Mouse (Mus musculus) adrenal gland, postnatal 25 days (tissue): Measurements from ENCODE around the gene Acnat2. TPM values are rescaled to one million over a fixed set of nuclear protein-coding genes. Genes with fewer than 3 reads are reported as not detected.
"Not testable (repeated sequence)": the region's sequence is repeated elsewhere in the genome, so short reads cannot be mapped to it uniquely, and the experiment has no call there.

ENCODE experiments used
- DNase-seq: peaks from one replicate; pipeline ENCODE4 v3.0.0; 2021; ENCODE audit warnings: mixed read lengths
- long read RNA-seq: library from polyadenylated mRNA; stranded (forward); transcript quantifications from one replicate; pipeline ENCODE4 v2.0.0, GENCODE M21; 2021
- total RNA-seq: library from RNA; stranded (reverse); gene quantifications from 2 replicates; pipeline ENCODE4 v1.2.3, GENCODE M21; 2021

Acnat2 gene
- not detected in 2 replicates for total RNA-seq
- long read RNA-seq, partial matches to known transcripts: 40 of 58 reads
- long read RNA-seq, other reads (novel, unspliced or antisense): 18 of 58 reads

DNA sequence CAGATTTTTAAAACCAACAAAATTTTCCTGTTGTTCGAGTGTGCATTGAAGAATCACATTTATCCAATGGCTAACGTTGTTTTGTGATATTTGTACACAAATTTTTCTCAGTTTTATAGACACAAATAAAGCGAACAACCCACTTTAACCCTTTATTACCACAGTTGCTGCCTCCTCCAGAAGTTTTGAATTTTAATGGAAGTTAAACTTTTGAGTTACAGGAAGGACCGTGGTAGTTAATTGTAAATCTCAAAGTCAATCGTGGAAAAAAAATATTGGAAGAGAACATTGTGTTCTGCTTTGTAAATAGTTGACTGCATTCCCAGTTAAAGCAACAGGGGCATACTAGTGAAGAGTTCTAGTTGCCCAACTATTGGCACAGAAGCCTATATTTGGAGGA is at the start of gene Acnat2:
Gene Acnat2, minus strand, starts transcription at position 195 of the 400 bp plus-strand sequence.
- not testable (repeated sequence) for DNase-seq

DNA sequence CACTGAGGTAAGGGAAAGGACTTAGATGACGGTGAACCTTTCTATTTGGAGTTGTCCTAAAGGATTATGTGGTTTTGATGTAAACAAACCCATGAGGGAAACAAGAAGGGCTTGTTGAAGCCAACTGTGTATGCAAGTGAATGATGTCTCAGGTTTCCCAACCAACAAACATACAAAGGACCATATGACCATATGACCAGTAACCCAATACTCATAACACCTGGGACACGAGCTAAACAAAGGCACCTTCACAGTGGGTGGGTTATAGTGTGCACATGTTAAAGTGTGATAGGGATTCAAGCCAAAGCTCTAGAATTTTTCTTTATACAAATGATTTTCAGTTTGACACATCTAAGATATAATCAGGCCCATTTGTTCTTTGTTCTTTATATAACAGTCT is 48.2 kb upstream of the Acnat2 start:
- no peak for DNase-seq

GRCm38 (mm10) chr4:49451848-49452551 is 44.0 kb upstream of the Acnat2 start:
- DNase-seq: no peak

GRCm38 (mm10) chr4:49451133-49451847 is 43.3 kb upstream of the Acnat2 start:
- not testable (repeated sequence) for DNase-seq

GRCm38 (mm10) chr4:49436968-49437367 is 29.0 kb upstream of the Acnat2 start:
- not testable (repeated sequence) for DNase-seq

DNA sequence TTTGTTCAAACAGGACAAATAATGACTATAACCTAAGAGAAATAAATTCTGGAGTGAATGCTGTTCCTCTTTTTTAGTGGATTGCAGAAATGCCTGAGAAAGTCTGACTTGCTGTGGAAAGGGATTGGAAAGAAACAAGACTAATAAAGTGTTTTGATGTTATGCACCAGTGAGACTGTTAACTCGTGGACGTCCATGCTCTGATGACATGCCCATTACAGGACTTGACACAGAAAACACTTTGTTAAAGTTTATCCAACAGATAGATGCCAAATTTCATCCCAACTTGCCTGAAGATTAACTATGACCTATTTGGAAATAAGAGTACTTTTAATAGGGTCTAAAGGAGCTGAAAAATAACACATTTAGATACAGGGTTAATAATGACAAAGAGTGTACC is 2.2 kb upstream of the Acnat2 start:
- DNase-seq: not testable (repeated sequence)

GRCm38 (mm10) chr4:49386873-49387272 is 21.1 kb downstream of the Acnat2 start:
- DNase-seq: no peak

DNA sequence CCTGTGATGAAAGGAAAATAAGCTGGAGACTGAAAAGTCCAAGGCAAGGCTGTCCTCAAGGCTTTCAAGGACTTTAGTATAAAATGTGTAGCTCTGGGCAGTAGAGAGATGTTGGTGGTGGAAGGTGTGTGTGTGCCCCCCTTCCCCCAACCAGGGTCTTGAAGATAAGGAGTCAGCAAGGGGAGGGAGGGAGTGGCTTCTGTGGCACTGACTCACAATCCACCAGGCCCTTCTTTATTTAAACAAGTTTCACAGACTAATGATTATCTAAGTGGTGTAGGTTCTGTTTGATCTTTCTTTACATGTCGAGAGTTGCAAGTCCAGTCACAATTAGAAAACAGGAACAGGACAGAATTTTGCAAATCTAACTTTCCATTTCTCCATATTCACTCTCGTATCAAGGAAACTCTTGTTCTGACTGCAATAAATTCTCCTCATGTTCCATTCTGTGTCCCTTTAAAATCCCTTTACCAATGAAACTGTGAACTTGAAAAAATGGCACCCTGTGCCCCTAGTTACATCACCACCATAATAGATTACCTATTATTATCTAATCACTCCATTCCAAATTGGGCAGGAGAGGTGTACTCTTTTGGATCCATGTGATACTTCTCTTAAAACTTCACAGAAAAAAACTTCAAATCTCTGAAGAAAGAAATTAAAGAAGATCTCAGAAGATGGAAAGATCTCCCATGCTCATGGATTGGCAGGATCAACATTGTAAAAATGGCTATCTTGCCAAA is 24.2 kb downstream of the Acnat2 start:
- not testable (repeated sequence) for DNase-seq

- DNase-seq: not testable (repeated sequence)
Measured at GRCm38 (mm10) chr4:49368046-49368445, 39.9 kb downstream of the Acnat2 start.

- no peak for DNase-seq
Measured at GRCm38 (mm10) chr4:49357097-49357496, 50.9 kb downstream of the Acnat2 start.

- no peak for DNase-seq
Measured at GRCm38 (mm10) chr4:49350470-49350869, 57.5 kb downstream of the Acnat2 start.

- DNase-seq: no peak
Measured at GRCm38 (mm10) chr4:49348677-49349076, 59.3 kb downstream of the Acnat2 start.

- DNase-seq: not testable (repeated sequence)
Measured at GRCm38 (mm10) chr4:49348001-49348400, 60.0 kb downstream of the Acnat2 start.

- not testable (repeated sequence) for DNase-seq
Measured at GRCm38 (mm10) chr4:49340091-49340490, 67.9 kb downstream of the Acnat2 start.

- DNase-seq: not testable (repeated sequence)
Measured at GRCm38 (mm10) chr4:49337949-49338348, 70.0 kb downstream of the Acnat2 start.

Other genes starting within 250 kb of the Acnat2 start
- gene Acnat1, start 65.8 kb upstream of the Acnat2 start, total RNA-seq: 2.9 and 3.0 TPM in 2 replicates
- 0.21 and 2.7 TPM in 2 replicates for gene Baat, start 98.4 kb upstream of the Acnat2 start, total RNA-seq
- gene Mrpl50, start 112.9 kb upstream of the Acnat2 start, total RNA-seq: 41.4 and 41.8 TPM in 2 replicates
- 6.9 and 7.7 TPM in 2 replicates for gene Zfp189, start 113.0 kb upstream of the Acnat2 start, total RNA-seq
- 22.3 TPM in 1 of 2 replicates, not detected in the other for gene Aldob, start 141.4 kb upstream of the Acnat2 start, total RNA-seq
- 5.9 and 9.0 TPM in 2 replicates for gene Tmem246, start 189.7 kb upstream of the Acnat2 start, total RNA-seq
- gene Rnf20, start 223.9 kb upstream of the Acnat2 start, total RNA-seq: 51.6 and 53.0 TPM in 2 replicates